Mouse (Mus musculus) yolk sac, embryonic 10.5 days (tissue): ENCODE measurements around the gene 1700056E22Rik.

Source experiments
- DNase-seq: peaks from one replicate; pipeline ENCODE4 v3.0.0-alpha.2; 2017; ENCODE audit warnings: low spot score

The 1700056E22Rik gene

GRCm38 (mm10) chr1:184019042-184019721, 14.9 kb downstream of the 1700056E22Rik start:
- peak; percentile 11 for DNase-seq

GRCm38 (mm10) chr1:184017606-184018005, 16.5 kb downstream of the 1700056E22Rik start:
- no peak for DNase-seq

GRCm38 (mm10) chr1:184015995-184016730, 17.9 kb downstream of the 1700056E22Rik start:
- DNase-seq: peak; percentile 48

- DNase-seq: no peak
Observed at GRCm38 (mm10) chr1:184014091-184014490, 20.0 kb downstream of the 1700056E22Rik start.

GRCm38 (mm10) chr1:184013106-184013505, 21.0 kb downstream of the 1700056E22Rik start, which contains the start of gene Dusp10:
TSS of gene Dusp10 (plus strand) at chr1:184013302.
- DNase-seq: no peak

- no peak for DNase-seq
Observed at GRCm38 (mm10) chr1:184011311-184011710, 22.8 kb downstream of the 1700056E22Rik start.

GRCm38 (mm10) chr1:184006086-184006485, 28.0 kb downstream of the 1700056E22Rik start:
- no peak for DNase-seq

- DNase-seq: no peak
Observed at GRCm38 (mm10) chr1:184005315-184006058, 28.6 kb downstream of the 1700056E22Rik start.

- no peak for DNase-seq
Observed at GRCm38 (mm10) chr1:184004311-184004710, 29.8 kb downstream of the 1700056E22Rik start.

GRCm38 (mm10) chr1:184002470-184002869, 31.6 kb downstream of the 1700056E22Rik start:
- no peak for DNase-seq

GRCm38 (mm10) chr1:183997207-183997606, 36.9 kb downstream of the 1700056E22Rik start:
- DNase-seq: peak; percentile 55

GRCm38 (mm10) chr1:183991921-183992320, 42.2 kb downstream of the 1700056E22Rik start:
- no peak for DNase-seq

GRCm38 (mm10) chr1:183987711-183988245, 46.3 kb downstream of the 1700056E22Rik start:
- DNase-seq: no peak
